Mouse (Mus musculus) c-Kit-positive CD71-positive TER-119-negative erythroid progenitor cells, embryonic 14.5 days (primary cell): ENCODE measurements around the gene 1700024G13Rik.

Source experiments
- DNase-seq: peaks from one replicate; pipeline ENCODE4 v3.0.0-alpha.2; 2013; ENCODE audit warnings: low read depth

1700024G13Rik gene

DNA sequence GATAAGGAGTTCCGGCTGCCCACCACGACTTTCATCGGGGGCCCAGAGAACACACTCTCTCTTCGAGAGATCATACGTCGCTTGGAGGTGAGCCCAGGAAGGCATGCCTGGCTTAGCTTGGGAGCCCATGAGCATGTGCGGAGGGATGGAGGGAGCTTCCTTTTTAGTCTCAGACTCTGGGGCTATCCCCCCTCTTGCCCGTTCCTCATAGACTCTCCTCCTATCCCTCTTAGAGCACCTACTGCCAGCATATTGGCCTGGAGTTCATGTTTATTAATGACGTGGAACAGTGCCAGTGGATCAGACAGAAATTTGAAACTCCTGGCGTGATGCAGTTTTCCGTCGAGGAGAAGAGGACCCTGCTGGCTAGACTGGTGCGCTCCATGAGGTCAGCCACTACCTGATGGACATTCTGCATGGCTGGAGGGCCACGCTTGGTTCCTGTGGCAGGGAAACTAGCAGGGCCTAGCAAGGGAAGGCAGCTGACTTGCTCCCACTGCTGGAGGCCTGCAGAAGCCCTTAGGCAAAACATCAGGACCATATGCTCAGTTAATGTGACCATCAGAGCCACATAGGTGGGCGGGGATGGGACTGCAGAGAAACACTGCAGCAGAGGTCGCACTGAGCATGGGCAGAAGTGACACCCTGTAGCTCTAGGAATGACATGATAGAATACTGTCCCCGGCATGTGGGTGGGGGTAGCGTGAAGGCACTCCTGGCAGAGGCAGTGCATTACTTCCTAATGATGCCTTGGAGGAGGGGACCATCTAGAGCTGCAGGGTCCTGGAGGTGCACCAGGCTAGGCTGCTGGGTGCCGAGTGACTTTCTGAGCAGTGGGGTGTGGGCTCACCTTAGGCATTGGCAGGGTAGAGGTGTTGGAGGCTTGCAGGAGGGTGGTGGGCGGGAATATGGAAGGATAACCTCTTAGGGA lies 55.4 kb downstream of the 1700024G13Rik start:
- DNase-seq = no peak

DNA sequence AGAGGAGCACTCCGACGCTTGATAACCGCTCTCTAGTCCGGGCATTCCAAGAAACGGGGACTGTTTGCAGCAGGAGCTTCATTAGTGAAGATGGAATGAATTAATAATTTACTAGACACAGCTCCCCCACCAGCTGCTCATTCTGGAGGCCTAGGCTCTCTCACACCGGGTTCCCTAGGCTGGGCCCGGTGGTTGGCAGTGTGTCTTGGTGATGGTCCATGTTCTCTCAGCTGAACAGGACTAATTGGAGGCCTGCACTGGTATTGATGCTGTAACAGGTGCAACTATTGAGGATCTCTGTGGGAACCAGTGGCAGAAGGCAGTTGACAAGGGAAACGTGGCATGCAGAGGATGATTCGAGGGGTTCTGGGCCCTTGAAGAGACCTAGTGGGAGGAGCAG lies 60.8 kb downstream of the 1700024G13Rik start:
- no peak for DNase-seq
